Mouse (Mus musculus): ENCODE data around the gene Cobl. TPM values are rescaled to one million over a fixed set of nuclear protein-coding genes. Genes with fewer than 3 reads are reported as not detected.
A peak's percentile ranks its signal among the peaks of the same experiment; 100 is the strongest.

The Cobl gene
- polyA plus RNA-seq, 1 experiment from 2014 or later, result 3.6 TPM

GRCm38 (mm10) chr11:12290911-12291653, 173.7 kb downstream of the Cobl start:
- 40% methylated on average over 7 of the region's 7 CpGs for WGBS
- Histone ChIP-seq H3K9me3 (replicated peaks) (no peaks in the 10 kb centered on the region), H3K36me3 (ENCODE audit: poor library complexity, severe bottlenecking) (no peaks in the 10 kb centered on the region), H3K27ac (no peak overlapping the region), H3K27me3 (peaks cover 6% of the 10 kb centered on the region), H3K9ac (no peak overlapping the region), H3K4me3 (no peak overlapping the region), H3K4me2 (no peak overlapping the region), H3K4me1 (no peaks in the 10 kb centered on the region)
- peak; percentile 95 for ATAC-seq

- 89% methylated on average over 4 of the region's 4 CpGs for WGBS
- no peak overlapping the region for H3K9ac ChIP-seq
- no peak for ATAC-seq
- H3K9me3 ChIP-seq (replicated peaks), result no peaks in the 10 kb centered on the region
- no peak overlapping the region for H3K4me2 ChIP-seq
- H3K36me3 ChIP-seq (ENCODE audit: poor library complexity, severe bottlenecking), result no peaks in the 10 kb centered on the region
- H3K27me3 ChIP-seq, result no peaks in the 10 kb centered on the region; the same call in none of the 2 replicates
- H3K27ac ChIP-seq, result no peak overlapping the region
- no peaks in the 10 kb centered on the region for H3K4me1 ChIP-seq
- no peak overlapping the region for H3K4me3 ChIP-seq
These were observed 179.3 kb downstream of the Cobl start for GRCm38 (mm10) chr11:12285319-12286021.

- Histone ChIP-seq H3K27me3 (no peaks in the 10 kb centered on the region), H3K9me3 (replicated peaks) (no peaks in the 10 kb centered on the region), H3K4me1 (no peaks in the 10 kb centered on the region), H3K4me2 (no peak overlapping the region), H3K4me3 (no peak overlapping the region), H3K9ac (no peak overlapping the region), H3K36me3 (ENCODE audit: poor library complexity, severe bottlenecking) (no peaks in the 10 kb centered on the region), H3K27ac (no peak overlapping the region)
- ATAC-seq, result no peak
- 72% methylated on average over 7 of the region's 7 CpGs for WGBS
These were observed 184.0 kb downstream of the Cobl start for GRCm38 (mm10) chr11:12280711-12281110.

GRCm38 (mm10) chr11:12274276-12274675, 190.5 kb downstream of the Cobl start:
- Histone ChIP-seq H3K9ac (no peak overlapping the region), H3K27me3 (no peaks in the 10 kb centered on the region), H3K4me3 (no peak overlapping the region), H3K4me2 (no peak overlapping the region), H3K4me1 (no peaks in the 10 kb centered on the region), H3K36me3 (ENCODE audit: poor library complexity, severe bottlenecking) (no peaks in the 10 kb centered on the region), H3K9me3 (replicated peaks) (no peaks in the 10 kb centered on the region), H3K27ac (no peak overlapping the region)
- 82% methylated on average over 2 of the region's 2 CpGs for WGBS
- ATAC-seq, result no peak

GRCm38 (mm10) chr11:12273726-12274125, 191.0 kb downstream of the Cobl start:
- 92% methylated on average over 6 of the region's 6 CpGs for WGBS

GRCm38 (mm10) chr11:12258411-12258810, 206.3 kb downstream of the Cobl start:
- Histone ChIP-seq H3K27me3 (no peaks in the 10 kb centered on the region), H3K36me3 (ENCODE audit: poor library complexity, severe bottlenecking) (no peaks in the 10 kb centered on the region), H3K4me1 (peaks cover 8% of the 10 kb centered on the region; the same call in 1 of the 2 replicates), H3K27ac (no peak overlapping the region), H3K4me3 (no peak overlapping the region), H3K9me3 (replicated peaks) (no peaks in the 10 kb centered on the region), H3K4me2 (no peak overlapping the region), H3K9ac (no peak overlapping the region)
- 52% methylated on average over 2 of the region's 2 CpGs for WGBS
- no peak for ATAC-seq

More at GRCm38 (mm10) chr11:12273726-12274125, 191.0 kb downstream of the Cobl start:
- H3K36me3 ChIP-seq (ENCODE audit: poor library complexity, severe bottlenecking), result no peaks in the 10 kb centered on the region
- H3K27ac ChIP-seq, result no peak overlapping the region
- H3K27me3 ChIP-seq, result no peaks in the 10 kb centered on the region
- no peaks in the 10 kb centered on the region for H3K4me1 ChIP-seq
- no peak overlapping the region for H3K4me3 ChIP-seq
- H3K9me3 ChIP-seq (replicated peaks), result no peaks in the 10 kb centered on the region
- ATAC-seq, result no peak
- H3K9ac ChIP-seq, result no peak overlapping the region
- H3K4me2 ChIP-seq, result no peak overlapping the region

- WGBS, result 73% methylated on average over 5 of the region's 5 CpGs
- ATAC-seq, result no peak
- H3K27me3 ChIP-seq, result no peaks in the 10 kb centered on the region
- no peaks in the 10 kb centered on the region for H3K36me3 ChIP-seq (ENCODE audit: poor library complexity, severe bottlenecking)
- no peak overlapping the region for H3K9ac ChIP-seq
- no peak overlapping the region for H3K4me3 ChIP-seq
- H3K4me2 ChIP-seq, result no peak overlapping the region
- H3K9me3 ChIP-seq (replicated peaks), result no peaks in the 10 kb centered on the region
- no peak overlapping the region for H3K27ac ChIP-seq
- H3K4me1 ChIP-seq, result peaks cover 8% of the 10 kb centered on the region; the same call in 1 of the 2 replicates
These were observed 207.2 kb downstream of the Cobl start for GRCm38 (mm10) chr11:12257324-12258118.

GRCm38 (mm10) chr11:12245327-12245915, 219.3 kb downstream of the Cobl start:
- no peaks in the 10 kb centered on the region for H3K9me3 ChIP-seq (replicated peaks)
- ATAC-seq, result no peak

GRCm38 (mm10) chr11:12236341-12236740, 228.4 kb downstream of the Cobl start:
- Histone ChIP-seq H3K27ac (no peak overlapping the region), H3K9me3 (replicated peaks) (no peaks in the 10 kb centered on the region), H3K4me2 (no peak overlapping the region), H3K27me3 (no peaks in the 10 kb centered on the region), H3K36me3 (ENCODE audit: poor library complexity, severe bottlenecking) (no peaks in the 10 kb centered on the region), H3K4me1 (peaks cover 16% of the 10 kb centered on the region), H3K4me3 (no peak overlapping the region), H3K9ac (no peak overlapping the region)
- ATAC-seq, result no peak
- 57% methylated on average over 1 of the region's 1 CpGs for WGBS

More at GRCm38 (mm10) chr11:12245327-12245915, 219.3 kb downstream of the Cobl start:
- H3K27ac ChIP-seq, result no peak overlapping the region
- H3K4me1 ChIP-seq, result no peaks in the 10 kb centered on the region
- no peak overlapping the region for H3K9ac ChIP-seq
- H3K4me3 ChIP-seq, result no peak overlapping the region
- H3K36me3 ChIP-seq (ENCODE audit: poor library complexity, severe bottlenecking), result no peaks in the 10 kb centered on the region
- WGBS, result 83% methylated on average over 4 of the region's 4 CpGs
- H3K27me3 ChIP-seq, result no peaks in the 10 kb centered on the region
- H3K4me2 ChIP-seq, result no peak overlapping the region

- no peak overlapping the region for H3K27ac ChIP-seq
- no peak overlapping the region for H3K4me3 ChIP-seq
- no peak overlapping the region for H3K9ac ChIP-seq
- H3K9me3 ChIP-seq (replicated peaks), result no peaks in the 10 kb centered on the region
- 85% methylated on average over 4 of the region's 4 CpGs for WGBS
- ATAC-seq, result no peak
- H3K4me2 ChIP-seq, result no peak overlapping the region
- H3K27me3 ChIP-seq, result 0 out of 2 replicates have a peak, but pooled peaks cover under 1% of the 10 kb centered on the region
- H3K36me3 ChIP-seq (ENCODE audit: poor library complexity, severe bottlenecking), result no peaks in the 10 kb centered on the region
- peaks cover 17% of the 10 kb centered on the region for H3K4me1 ChIP-seq
These were observed 229.9 kb downstream of the Cobl start for GRCm38 (mm10) chr11:12234876-12235275.

GRCm38 (mm10) chr11:12234126-12234525, 230.6 kb downstream of the Cobl start:
- no peak overlapping the region for H3K27ac ChIP-seq
- ATAC-seq, result no peak
- no peak overlapping the region for H3K9ac ChIP-seq
- no peaks in the 10 kb centered on the region for H3K36me3 ChIP-seq (ENCODE audit: poor library complexity, severe bottlenecking)
- H3K9me3 ChIP-seq (replicated peaks), result no peaks in the 10 kb centered on the region
- H3K4me1 ChIP-seq, result peaks cover 17% of the 10 kb centered on the region
- no peak overlapping the region for H3K4me2 ChIP-seq
- 91% methylated on average over 1 of the region's 1 CpGs for WGBS
- H3K27me3 ChIP-seq, result peaks cover 5% of the 10 kb centered on the region; the same call in 1 of the 2 replicates
- no peak overlapping the region for H3K4me3 ChIP-seq

Data from forebrain, embryonic 13.5 days (tissue).